Mouse (Mus musculus) A20 (cell line): ENCODE data around the gene Garnl3.

Source experiments
- DNase-seq: peaks from one replicate; pipeline ENCODE4 v3.0.0-alpha.2; 2011; ENCODE audit warnings: low read depth, low spot score

The Garnl3 gene

DNA sequence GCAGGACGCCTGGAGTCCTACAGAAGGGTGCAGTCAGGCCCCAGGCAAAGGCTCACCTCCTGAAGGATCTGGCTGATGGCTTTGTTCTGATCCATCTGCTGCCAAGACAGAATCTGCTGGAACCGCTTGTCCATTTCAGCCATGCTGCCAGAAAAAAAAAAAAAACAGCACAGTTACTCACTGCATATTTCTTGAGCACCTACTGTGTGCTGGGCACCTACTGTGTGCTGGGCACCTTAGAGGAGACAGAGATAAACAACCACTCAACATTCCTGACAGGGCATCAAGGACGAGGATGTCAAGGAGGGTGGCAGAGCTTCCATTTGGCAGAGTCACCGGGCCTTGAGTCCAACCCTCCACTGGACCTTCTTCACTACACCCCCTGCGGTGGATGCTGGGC is 192.7 kb downstream of the Garnl3 start:
- no peak for DNase-seq
